Mouse (Mus musculus) forebrain, embryonic 11.5 days (tissue): ENCODE results near the gene Praf2. TPM values are rescaled to one million over a fixed set of nuclear protein-coding genes. Genes with fewer than 3 reads are reported as not detected.

Source experiments
- ATAC-seq: fragments of 200-750 bp; cut with Nextera tagmentation; replicated peaks from 2 replicates; pipeline ENCODE4 v1.8.0; 2017; ENCODE audit warnings: moderate TSS enrichment; ENCODE audit not compliant: low FRiP score
- DNase-seq: peaks from one replicate; pipeline ENCODE4 v3.0.0-alpha.2; 2017; ENCODE audit warnings: low spot score
- H3K27ac ChIP-seq: fragments of 300-500 bp; sonication (generic); 2 replicates; pipeline ENCODE4 v1.5.1; 2014; ENCODE audit warnings: low read depth, low read length
- H3K27me3 ChIP-seq: fragments of 300-500 bp; sonication (generic); 2 replicates; pipeline ENCODE4 v1.6.1; 2014; ENCODE audit warnings: mild to moderate bottlenecking, low read length, mixed read lengths; ENCODE audit not compliant: control insufficient read depth, insufficient read depth
- H3K36me3 ChIP-seq: fragments of 300-500 bp; sonication (generic); 2 replicates; pipeline ENCODE4 v1.6.1; 2014; ENCODE audit warnings: mild to moderate bottlenecking, low read length, moderate library complexity, mixed read lengths; ENCODE audit not compliant: control insufficient read depth, insufficient read depth
- H3K4me1 ChIP-seq: fragments of 300-500 bp; sonication (generic); replicated peaks from 2 replicates; pipeline ENCODE4 v1.6.1; 2014; ENCODE audit warnings: low read length, mixed read lengths; ENCODE audit not compliant: control insufficient read depth, insufficient read depth
- H3K4me2 ChIP-seq: fragments of 300-500 bp; sonication (generic); 2 replicates; pipeline ENCODE4 v1.6.1; 2014; ENCODE audit warnings: low read depth, mild to moderate bottlenecking, low read length, moderate library complexity, mixed read lengths; ENCODE audit not compliant: severe bottlenecking
- H3K4me3 ChIP-seq: fragments of 300-500 bp; sonication (generic); 2 replicates; pipeline ENCODE4 v1.5.1; 2014; ENCODE audit warnings: low read depth, low read length
- H3K9ac ChIP-seq: fragments of 300-500 bp; sonication (generic); 2 replicates; pipeline ENCODE4 v1.6.1; 2014; ENCODE audit warnings: low read length
- H3K9me3 ChIP-seq: fragments of 300-500 bp; sonication (generic); 2 replicates; pipeline ENCODE4 v1.6.1; 2016; ENCODE audit warnings: low read length, mixed read lengths; ENCODE audit not compliant: control insufficient read depth
- WGBS: fragments of 180-500 bp; shearing (Covaris S2); extraction: QIAGEN DNeasy Blood & Tissue Kit; methylation state at CpG from one replicate; pipeline ENCODE4 v1.1.7; 2014; 5-methylcytosine and 5-hydroxymethylcytosine counted together
- polyA plus RNA-seq: library from polyadenylated mRNA; unstranded; fragments of >200 nt; fragmentation: Nextera tagmentation; extraction: Ambion mirVana; gene quantifications from 2 replicates; pipeline ENCODE4 v1.2.1, GENCODE M21; 2014

Praf2 gene
- polyA plus RNA-seq, 1 experiment from 2014 or later = 88.7 TPM

DNA sequence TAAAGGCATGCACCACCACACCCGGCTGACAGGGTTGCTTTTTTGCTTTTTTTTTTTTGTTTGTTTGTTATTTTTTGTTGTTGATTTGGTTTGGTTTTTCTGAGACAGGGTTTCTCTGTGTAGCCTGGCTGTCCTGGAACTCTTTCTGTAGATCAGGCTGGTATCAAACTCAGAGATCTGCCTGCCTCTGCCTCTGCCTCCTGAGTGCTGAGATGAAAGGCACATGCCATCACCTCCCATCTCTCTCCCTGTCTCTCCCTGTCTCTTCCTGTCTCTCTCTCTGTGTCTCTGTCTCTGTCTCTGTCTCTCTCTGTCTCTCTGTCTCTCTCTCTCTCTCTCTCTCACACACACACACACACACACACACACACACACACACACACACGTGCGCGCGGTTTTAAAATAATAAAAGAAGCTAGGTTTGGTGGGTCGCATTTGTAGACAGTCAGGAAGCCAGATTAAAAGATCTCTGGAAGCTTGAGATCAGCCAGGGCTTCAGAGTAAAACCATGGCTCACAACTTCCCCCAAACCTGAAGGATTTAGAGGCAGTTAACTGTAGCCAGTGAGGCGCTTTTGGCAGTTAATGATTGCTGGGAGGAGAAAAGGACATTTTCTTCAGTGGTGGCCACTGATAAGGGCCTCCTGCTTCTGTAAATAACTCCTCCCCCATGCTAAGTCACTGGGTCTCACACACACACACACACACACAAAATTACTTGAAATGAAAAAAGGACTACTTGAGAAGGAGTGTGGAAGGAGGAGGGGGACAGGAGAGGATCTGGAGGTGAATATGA lies 50.4 kb downstream of the Praf2 start:
- WGBS = 69% methylated on average over 7 of the region's 7 CpGs
- Histone ChIP-seq H3K4me2 (no peak overlapping the region), H3K36me3 (no peaks in the 10 kb centered on the region), H3K4me3 (no peak overlapping the region), H3K9me3 (no peaks in the 10 kb centered on the region), H3K27me3 (no peaks in the 10 kb centered on the region), H3K9ac (no peak overlapping the region), H3K4me1 (no peaks in the 10 kb centered on the region), H3K27ac (no peak overlapping the region)
- ATAC-seq = no peak
- DNase-seq = no peak

DNA sequence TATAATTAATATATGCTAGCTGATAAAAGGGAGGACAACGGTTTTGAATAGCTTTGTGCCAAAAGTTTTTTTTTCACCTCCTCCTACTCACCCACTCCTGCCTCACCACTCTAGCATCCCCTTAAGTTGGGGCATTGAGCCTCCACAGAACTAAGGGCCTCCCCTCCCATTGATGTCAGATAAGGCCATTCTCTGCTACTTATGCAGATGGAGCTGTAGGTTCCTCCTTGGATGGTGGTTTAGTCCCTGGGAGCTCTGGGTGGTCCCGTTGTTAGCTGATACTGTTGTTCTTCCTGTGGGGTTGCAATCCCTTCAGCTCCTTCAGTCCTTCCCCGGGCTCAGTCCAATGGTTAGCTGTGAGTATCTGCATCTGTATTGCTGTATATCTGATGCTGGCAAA lies 51.1 kb downstream of the Praf2 start:
- H3K27me3 ChIP-seq = no peaks in the 10 kb centered on the region
- H3K9ac ChIP-seq = no peak overlapping the region
- WGBS = 16% methylated on average over 3 of the region's 3 CpGs
- DNase-seq (no peak), ATAC-seq (no peak)
- no peak overlapping the region for H3K4me3 ChIP-seq
- H3K36me3 ChIP-seq = no peaks in the 10 kb centered on the region
- no peak overlapping the region for H3K4me2 ChIP-seq
- H3K4me1 ChIP-seq = no peaks in the 10 kb centered on the region
- H3K9me3 ChIP-seq = no peaks in the 10 kb centered on the region
- H3K27ac ChIP-seq = no peak overlapping the region

Other genes with a start within 250 kb of the Praf2 start
- gene Foxp3, start 154.8 kb upstream of the Praf2 start, polyA plus RNA-seq = not detected in 2 replicates
- 2.2 and 3.3 TPM in 2 replicates for gene Ppp1r3f, start 154.2 kb upstream of the Praf2 start, polyA plus RNA-seq
- gene Ccdc22, start 122.9 kb upstream of the Praf2 start, polyA plus RNA-seq = 33.4 and 33.6 TPM in 2 replicates
- not detected in 2 replicates for gene Cacna1f, start 121.4 kb upstream of the Praf2 start, polyA plus RNA-seq
- gene Syp, start 90.0 kb upstream of the Praf2 start, polyA plus RNA-seq = 12.3 and 12.6 TPM in 2 replicates
- 2.6 and 2.9 TPM in 2 replicates for gene Prickle3, start 71.2 kb upstream of the Praf2 start, polyA plus RNA-seq
- gene Plp2, start 57.0 kb upstream of the Praf2 start, polyA plus RNA-seq = 54.0 and 64.5 TPM in 2 replicates
- 0.47 TPM in 1 of 2 replicates, not detected in the other for gene Magix, start 47.2 kb upstream of the Praf2 start, polyA plus RNA-seq
- gene Gpkow, start 31.3 kb upstream of the Praf2 start, polyA plus RNA-seq = 44.6 and 47.0 TPM in 2 replicates
- gene Wdr45, start 14.1 kb upstream of the Praf2 start, polyA plus RNA-seq = 14.2 and 17.2 TPM in 2 replicates
- gene Gm45208, start 6.2 kb upstream of the Praf2 start, polyA plus RNA-seq = 0.55 TPM in 1 of 2 replicates, not detected in the other
- 22.8 and 27.8 TPM in 2 replicates for gene Ccdc120, start 22.5 kb downstream of the Praf2 start, polyA plus RNA-seq
- 23.6 and 24.8 TPM in 2 replicates for gene Tfe3, start 34.1 kb downstream of the Praf2 start, polyA plus RNA-seq
- 56.2 and 57.2 TPM in 2 replicates for gene Gripap1, start 61.3 kb downstream of the Praf2 start, polyA plus RNA-seq
- gene Kcnd1, start 93.8 kb downstream of the Praf2 start, polyA plus RNA-seq = 1.2 and 1.4 TPM in 2 replicates
- 37.3 and 37.6 TPM in 2 replicates for gene Otud5, start 112.9 kb downstream of the Praf2 start, polyA plus RNA-seq
- 10.7 TPM in 2 replicates for gene Pim2, start 149.8 kb downstream of the Praf2 start, polyA plus RNA-seq
- gene Slc35a2, start 155.6 kb downstream of the Praf2 start, polyA plus RNA-seq = 10.9 and 12.6 TPM in 2 replicates
- gene Pqbp1, start 170.8 kb downstream of the Praf2 start, polyA plus RNA-seq = 141 and 144 TPM in 2 replicates
- 161 and 188 TPM in 2 replicates for gene Timm17b, start 170.9 kb downstream of the Praf2 start, polyA plus RNA-seq
- not detected in 2 replicates for gene Gm10491, start 179.4 kb downstream of the Praf2 start, polyA plus RNA-seq
- not detected in 2 replicates for gene Gm10490, start 181.1 kb downstream of the Praf2 start, polyA plus RNA-seq
- 18.0 and 23.4 TPM in 2 replicates for gene Pcsk1n, start 191.4 kb downstream of the Praf2 start, polyA plus RNA-seq
- gene Eras, start 200.2 kb downstream of the Praf2 start, polyA plus RNA-seq = not detected in 2 replicates
- gene Hdac6, start 219.4 kb downstream of the Praf2 start, polyA plus RNA-seq = 69.4 and 80.0 TPM in 2 replicates
- gene Gata1, start 249.6 kb downstream of the Praf2 start, polyA plus RNA-seq = 5.4 and 5.6 TPM in 2 replicates